23 mouse cellular contexts compared by ENCODE assay signal in genomic region chr4:149858584-149858983, GRCm38 (mm10).
DNase-seq lines count a peak whose midpoint lies in the region; ATAC-seq lines count a peak whose summit lies in the region.
"Had no signal": no experiment of that assay in that cellular context is flagged by ENCODE, and none has a peak within 500 bp of the region (broad histone marks: within the 10 kb centered on the region; RNA-seq: fewer than 3 reads in every experiment).

No protein-coding gene starts in this region.

- peaks cover 8% of the 10 kb centered on the region for H3K4me1 ChIP-seq in intestine, embryonic 16.5 days (ENCODE audit: control insufficient read depth, insufficient read depth, low read length)
- peaks cover 20% of the 10 kb centered on the region; the same call in 1 of the 2 replicates for H3K4me1 ChIP-seq in midbrain, embryonic 16.5 days (ENCODE audit: control insufficient read depth, insufficient read depth, low read length)

- no peak overlapping the region for H3K4me3 ChIP-seq in intestine, embryonic 16.5 days (ENCODE audit: low read length)
- H3K4me3 ChIP-seq in midbrain, embryonic 16.5 days (ENCODE audit: low read depth, low read length): no peak overlapping the region
- H3K4me3 ChIP-seq: embryonic facial prominence, embryonic 15.5 days; forebrain, embryonic 13.5 days; midbrain, embryonic 12.5 days; neural tube, embryonic 15.5 days had no signal

- H3K4me2 ChIP-seq in intestine, embryonic 16.5 days (ENCODE audit: low read depth, low read length): no peak overlapping the region
- H3K4me2 ChIP-seq in midbrain, embryonic 16.5 days (ENCODE audit: low read length): no peak overlapping the region
- H3K4me2 ChIP-seq: embryonic facial prominence, embryonic 15.5 days; forebrain, embryonic 13.5 days; heart, embryonic 11.5 days; hindbrain, embryonic 14.5 days; lung, embryonic 14.5 days; midbrain, embryonic 12.5 days; neural tube, embryonic 15.5 days had no signal

- no peaks in the 10 kb centered on the region for H3K36me3 ChIP-seq in intestine, embryonic 16.5 days (ENCODE audit: control insufficient read depth, insufficient read depth, low read length)
- no peaks in the 10 kb centered on the region for H3K36me3 ChIP-seq in midbrain, embryonic 16.5 days (ENCODE audit: control insufficient read depth, insufficient read depth, low read length)
- H3K36me3 ChIP-seq: embryonic facial prominence, embryonic 15.5 days; midbrain, embryonic 12.5 days; neural tube, embryonic 15.5 days had no signal

- no peaks in the 10 kb centered on the region for H3K27me3 ChIP-seq in intestine, embryonic 16.5 days (replicated peaks; ENCODE audit: control insufficient read depth, insufficient read depth, low read length)
- H3K27me3 ChIP-seq in midbrain, embryonic 16.5 days (ENCODE audit: control insufficient read depth, insufficient read depth, low read depth, low read length): no peaks in the 10 kb centered on the region
- H3K27me3 ChIP-seq: embryonic facial prominence, embryonic 15.5 days; forebrain, embryonic 13.5 days; neural tube, embryonic 15.5 days had no signal

- no peak overlapping the region for H3K9ac ChIP-seq in intestine, embryonic 16.5 days (ENCODE audit: low read depth, low read length)
- no peak overlapping the region for H3K9ac ChIP-seq in midbrain, embryonic 16.5 days (ENCODE audit: low read depth, low read length)
- H3K9ac ChIP-seq: embryonic facial prominence, embryonic 15.5 days; forebrain, embryonic 13.5 days; hindbrain, embryonic 14.5 days; lung, embryonic 14.5 days; midbrain, embryonic 12.5 days; neural tube, embryonic 15.5 days had no signal

- peak; percentile 15; the same call in 1 of the 2 replicates for ATAC-seq in common myeloid progenitor, adult 5-6 weeks (replicated peaks; ENCODE audit: low read depth, poor library complexity, severe bottlenecking)
- ATAC-seq in intestine, embryonic 16.5 days: no peak
- no peak for ATAC-seq in midbrain, embryonic 16.5 days
- ATAC-seq: forebrain, embryonic 13.5 days; intestine, postnatal 0 days had no signal

- H3K9me3 ChIP-seq in intestine, embryonic 16.5 days (ENCODE audit: control insufficient read depth, low read length): no peaks in the 10 kb centered on the region
- no peaks in the 10 kb centered on the region for H3K9me3 ChIP-seq in midbrain, embryonic 16.5 days (replicated peaks; ENCODE audit: control insufficient read depth, low read length, poor library complexity, severe bottlenecking)
- H3K9me3 ChIP-seq: embryonic facial prominence, embryonic 15.5 days; forebrain, embryonic 13.5 days; midbrain, embryonic 12.5 days; neural tube, embryonic 15.5 days had no signal

- peak; percentile 24 for DNase-seq in adrenal gland, postnatal 25 days
- no peak for DNase-seq in adrenal gland, adult 18-20 months (ENCODE audit: low spot score in 2 of 2)
- DNase-seq in 3T3-L1 (ENCODE audit: low read depth, low spot score): peak; percentile 53
- DNase-seq in lung, postnatal 36 days: peak; percentile 71
- no peak for DNase-seq in yolk sac, embryonic 10.5 days (ENCODE audit: low spot score)
- DNase-seq: cerebellum, adult 9-11 months; embryo, embryonic 11 days; gastrocnemius, postnatal 36 days; lung, embryonic 14.5 days; retina, postnatal 1 day; right cerebral cortex, postnatal 4 days; thymus, postnatal 36 days had no signal

- H3K27ac ChIP-seq in intestine, embryonic 16.5 days (ENCODE audit: low read length): no peak overlapping the region
- no peak overlapping the region for H3K27ac ChIP-seq in midbrain, embryonic 16.5 days (ENCODE audit: low read length)
- H3K27ac ChIP-seq: embryonic facial prominence, embryonic 15.5 days; forebrain, embryonic 13.5 days; hindbrain, embryonic 14.5 days; kidney, postnatal 0 days; midbrain, embryonic 12.5 days; neural tube, embryonic 15.5 days had no signal

- 67% methylated on average over 8 of the region's 8 CpGs for WGBS in intestine, embryonic 16.5 days
- 75% methylated on average over 8 of the region's 8 CpGs for WGBS in midbrain, embryonic 16.5 days

Comparison
In these comparisons a context has a peak if more than half of its experiments do, and no peak if none do; other contexts are left out.
1. DNase-seq: peak in adrenal gland, postnatal 25 days (single experiment), 3T3-L1 (single experiment) and lung, postnatal 36 days (single experiment); none in adrenal gland, adult 18-20 months (0 of 2) and yolk sac, embryonic 10.5 days (single experiment).